Mouse (Mus musculus): ENCODE results near the gene Myl3.

DNA sequence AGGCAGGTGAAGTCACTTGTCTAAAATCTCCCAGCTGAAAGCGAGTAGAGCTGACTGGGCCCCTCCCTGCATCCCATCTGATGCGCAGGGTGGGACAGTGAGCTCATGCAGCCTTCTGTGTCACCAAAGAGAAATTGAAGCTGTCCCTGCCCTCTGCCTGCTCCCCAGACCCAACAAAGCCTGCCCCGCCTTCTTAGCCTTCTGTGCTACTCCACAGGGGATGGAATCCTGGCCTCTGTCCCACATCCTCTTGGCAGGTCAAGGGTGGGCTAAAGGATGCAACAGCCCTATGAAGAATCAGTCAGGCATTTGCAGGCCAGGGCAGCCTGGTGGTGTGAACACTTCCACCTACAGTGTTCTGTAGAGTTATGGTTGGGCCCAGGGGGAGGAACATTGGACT, 44.2 kb upstream of the Myl3 start:
- TF ChIP-seq GATA1 (IDR thresholded peaks at IDR 0.05; ENCODE audit: low read length), result no peak
- TF ChIP-seq TAL1 (IDR thresholded peaks at IDR 0.05; ENCODE audit: low read length), result no peak
